Mouse (Mus musculus) gastrocnemius, postnatal 4 days (tissue): ENCODE data around the gene Cdk19. TPM values are rescaled to one million over a fixed set of nuclear protein-coding genes. Genes with fewer than 3 reads are reported as not detected.
"Not testable (repeated sequence)": the region's sequence is repeated elsewhere in the genome, so short reads cannot be mapped to it uniquely, and the experiment has no call there.

ENCODE experiments used
- DNase-seq, 2 experiments: peaks; one replicate each; pipeline ENCODE4 v3.0.0; 2021 to 2022; ENCODE audit warnings: low spot score in 2 of 2, mixed read lengths in 2 of 2
- total RNA-seq, 2 experiments: library from RNA; stranded (reverse); gene quantifications; 2 replicates each; pipeline ENCODE4 v1.2.3; 2021

Gene Cdk19
- total RNA-seq, 2 experiments from 2014 or later: 8.7 to 10.3 TPM

GRCm38 (mm10) chr10:40385397-40385796 lies 46.0 kb downstream of the Cdk19 start:
- no peak for DNase-seq

- DNase-seq: no peak
Observed at GRCm38 (mm10) chr10:40386126-40386525, 46.8 kb downstream of the Cdk19 start.

GRCm38 (mm10) chr10:40393447-40394143 lies 54.2 kb downstream of the Cdk19 start:
- no peak for DNase-seq

- no peak for DNase-seq
Observed at GRCm38 (mm10) chr10:40398842-40399241, 59.5 kb downstream of the Cdk19 start.

GRCm38 (mm10) chr10:40399328-40399727 lies 60.0 kb downstream of the Cdk19 start:
- no peak for DNase-seq

GRCm38 (mm10) chr10:40400293-40400692 lies 60.9 kb downstream of the Cdk19 start:
- DNase-seq: no peak

- DNase-seq: no peak
Observed at GRCm38 (mm10) chr10:40406655-40407054, 67.3 kb downstream of the Cdk19 start.

- no peak for DNase-seq
Observed at GRCm38 (mm10) chr10:40409336-40409735, 70.0 kb downstream of the Cdk19 start.

GRCm38 (mm10) chr10:40411370-40411769 lies 72.0 kb downstream of the Cdk19 start:
- no peak for DNase-seq

GRCm38 (mm10) chr10:40416944-40417343 lies 77.6 kb downstream of the Cdk19 start:
- no peak for DNase-seq

- DNase-seq: no peak
Observed at GRCm38 (mm10) chr10:40419841-40420240, 80.5 kb downstream of the Cdk19 start.

GRCm38 (mm10) chr10:40420703-40421102 lies 81.3 kb downstream of the Cdk19 start:
- DNase-seq: no peak

GRCm38 (mm10) chr10:40421724-40422123 lies 82.4 kb downstream of the Cdk19 start:
- DNase-seq: no peak

GRCm38 (mm10) chr10:40422696-40423095 lies 83.3 kb downstream of the Cdk19 start:
- no peak for DNase-seq

GRCm38 (mm10) chr10:40424428-40424827 lies 85.1 kb downstream of the Cdk19 start:
- not testable (repeated sequence) for DNase-seq

GRCm38 (mm10) chr10:40425243-40426095 lies 86.1 kb downstream of the Cdk19 start:
- DNase-seq: no peak

- no peak for DNase-seq
Observed at GRCm38 (mm10) chr10:40426096-40426450, 86.7 kb downstream of the Cdk19 start.

- no peak for DNase-seq
Observed at GRCm38 (mm10) chr10:40428633-40429032, 89.3 kb downstream of the Cdk19 start.

- DNase-seq: no peak
Observed at GRCm38 (mm10) chr10:40429081-40429480, 89.7 kb downstream of the Cdk19 start.

- DNase-seq: no peak
Observed at GRCm38 (mm10) chr10:40430209-40430608, 90.8 kb downstream of the Cdk19 start.

- no peak for DNase-seq
Observed at GRCm38 (mm10) chr10:40431957-40432356, 92.6 kb downstream of the Cdk19 start.

- no peak for DNase-seq
Observed at GRCm38 (mm10) chr10:40432375-40432774, 93.0 kb downstream of the Cdk19 start.
